Mouse (Mus musculus): Measurements from ENCODE around the gene Pard3. TPM values are rescaled to one million over a fixed set of nuclear protein-coding genes. Genes with fewer than 3 reads are reported as not detected.
A peak's percentile ranks its signal among the peaks of the same experiment; 100 is the strongest.

Gene Pard3
- polyA plus RNA-seq, 1 experiment from 2014 or later = 16.4 TPM

DNA sequence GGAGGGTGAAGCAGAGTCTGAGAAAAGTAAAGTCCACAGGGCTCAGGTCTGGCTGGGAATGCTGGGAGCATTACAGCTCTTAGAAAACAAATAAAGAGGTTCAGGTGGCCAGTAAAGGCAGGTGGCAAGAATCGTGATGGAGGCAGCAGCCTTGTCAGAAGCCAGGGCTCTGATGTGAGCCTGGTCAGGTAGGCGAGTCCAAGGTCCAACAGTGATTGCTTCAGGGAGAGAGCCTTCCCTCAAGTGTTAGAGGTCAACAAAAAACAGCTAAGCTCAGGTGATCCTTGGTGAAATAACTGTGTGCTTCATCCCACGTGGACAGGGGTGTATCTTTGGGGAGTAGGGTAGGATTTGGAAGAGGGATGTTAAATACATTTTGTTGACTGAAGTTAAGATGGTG, 397.5 kb downstream of the Pard3 start:
- no peaks in the 10 kb centered on the region for H3K9me3 ChIP-seq (ENCODE audit: control insufficient read depth, low read length)
- WGBS = 90% methylated on average over 3 of the region's 3 CpGs
- no peak for ATAC-seq

DNA sequence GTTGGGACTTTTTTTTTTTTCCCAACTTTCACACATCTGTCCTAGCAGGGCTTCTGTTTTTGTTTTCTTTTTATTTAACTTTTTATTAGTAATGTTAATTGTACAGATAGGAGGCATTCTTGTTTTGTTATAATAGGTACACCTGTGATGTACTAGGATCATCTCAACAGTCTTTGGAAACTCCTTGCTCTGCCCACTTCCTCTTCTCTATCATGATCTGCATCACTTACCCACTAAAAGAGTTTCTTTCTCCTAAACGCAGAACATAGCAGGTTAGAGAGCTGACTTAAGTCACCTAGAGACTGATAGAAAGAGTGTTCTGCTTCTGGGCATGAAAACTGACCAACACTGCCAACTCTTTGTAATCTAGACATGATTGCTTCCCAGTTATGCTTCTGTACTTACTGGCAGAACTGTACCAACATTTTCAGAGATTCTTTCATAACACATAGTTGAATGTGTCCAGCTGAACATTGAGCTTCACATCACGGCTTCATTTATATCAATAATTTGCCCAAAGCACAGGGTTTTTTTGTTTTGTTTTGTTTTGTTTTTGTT, 398.8 kb downstream of the Pard3 start:
- no peak overlapping the region for H3K4me3 ChIP-seq (replicated peaks; ENCODE audit: low read length)
- peaks cover 5% of the 10 kb centered on the region; the same call in 1 of the 2 replicates for H3K4me1 ChIP-seq (replicated peaks; ENCODE audit: control insufficient read depth, insufficient read depth, low read length)
- H3K27me3 ChIP-seq (replicated peaks; ENCODE audit: control insufficient read depth, insufficient read depth, low read length) = no peaks in the 10 kb centered on the region
- H3K27ac ChIP-seq (ENCODE audit: low read length) = no peak overlapping the region
- H3K9ac ChIP-seq (replicated peaks; ENCODE audit: low read depth, low read length) = no peak overlapping the region
- 85% methylated on average over 2 of the region's 2 CpGs for WGBS
- no peak for ATAC-seq
- no peaks in the 10 kb centered on the region for H3K36me3 ChIP-seq (ENCODE audit: control insufficient read depth, insufficient read depth)
- no peaks in the 10 kb centered on the region for H3K9me3 ChIP-seq (ENCODE audit: control insufficient read depth, low read length)
- no peak overlapping the region for H3K4me2 ChIP-seq (ENCODE audit: low read length)

More for the DNA sequence above, 397.5 kb downstream of the Pard3 start:
- Histone ChIP-seq H3K9ac (replicated peaks; ENCODE audit: low read depth, low read length) (no peak overlapping the region), H3K4me2 (ENCODE audit: low read length) (no peak overlapping the region), H3K27me3 (replicated peaks; ENCODE audit: control insufficient read depth, insufficient read depth, low read length) (no peaks in the 10 kb centered on the region), H3K36me3 (ENCODE audit: control insufficient read depth, insufficient read depth) (no peaks in the 10 kb centered on the region), H3K4me3 (replicated peaks; ENCODE audit: low read length) (no peak overlapping the region), H3K27ac (ENCODE audit: low read length) (no peak overlapping the region), H3K4me1 (replicated peaks; ENCODE audit: control insufficient read depth, insufficient read depth, low read length) (peaks cover 5% of the 10 kb centered on the region; the same call in 1 of the 2 replicates)

DNA sequence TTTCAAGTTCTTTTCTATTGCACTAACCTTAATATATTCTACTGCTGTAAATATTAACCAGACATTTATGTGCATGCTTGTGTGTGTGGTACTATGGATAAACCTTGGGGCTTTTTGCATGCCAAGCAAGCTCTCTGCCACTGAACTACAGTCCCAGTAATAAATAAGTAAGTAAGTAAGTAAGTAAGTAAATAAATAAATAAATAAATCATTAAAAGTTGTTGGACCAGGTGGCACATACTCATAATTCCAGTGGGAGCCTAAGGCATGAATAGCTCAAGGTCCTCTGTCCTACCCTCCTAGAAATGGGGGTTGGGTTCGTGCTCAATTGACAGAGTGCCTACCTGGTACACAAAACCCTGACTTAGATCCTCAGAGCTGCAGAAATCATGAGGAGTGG, 400.6 kb downstream of the Pard3 start:
- Histone ChIP-seq H3K9me3 (ENCODE audit: control insufficient read depth, low read length) (no peaks in the 10 kb centered on the region), H3K4me3 (replicated peaks; ENCODE audit: low read length) (no peak overlapping the region), H3K27ac (ENCODE audit: low read length) (no peak overlapping the region), H3K9ac (replicated peaks; ENCODE audit: low read depth, low read length) (no peak overlapping the region), H3K4me1 (replicated peaks; ENCODE audit: control insufficient read depth, insufficient read depth, low read length) (peaks cover 5% of the 10 kb centered on the region; the same call in 1 of the 2 replicates), H3K36me3 (ENCODE audit: control insufficient read depth, insufficient read depth) (no peaks in the 10 kb centered on the region), H3K27me3 (replicated peaks; ENCODE audit: control insufficient read depth, insufficient read depth, low read length) (no peaks in the 10 kb centered on the region), H3K4me2 (ENCODE audit: low read length) (no peak overlapping the region)
- WGBS = 88% methylated on average over 1 of the region's 1 CpGs
- ATAC-seq = no peak

DNA sequence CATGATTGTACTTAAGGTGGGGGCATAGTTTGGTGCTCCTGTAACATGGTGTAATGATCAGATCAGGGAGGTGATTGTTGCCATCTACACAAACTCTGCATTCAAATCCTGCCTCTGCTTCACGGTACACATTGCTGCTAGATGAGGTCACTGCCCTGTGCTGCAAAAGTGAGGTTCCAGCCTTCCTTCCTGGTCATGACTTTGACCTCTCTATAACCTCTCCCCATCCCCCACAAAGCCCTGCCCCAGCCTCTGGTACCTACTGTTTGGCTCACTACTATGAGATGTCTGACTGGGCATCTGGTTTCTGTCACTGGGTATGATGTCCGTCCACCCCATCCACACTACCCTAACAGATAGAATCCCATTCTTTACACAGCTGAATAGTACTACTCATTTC, 408.5 kb downstream of the Pard3 start:
- H3K27ac ChIP-seq (ENCODE audit: low read length) = no peak overlapping the region
- no peak overlapping the region for H3K4me2 ChIP-seq (ENCODE audit: low read length)
- WGBS = 85% methylated on average over 2 of the region's 2 CpGs
- H3K9ac ChIP-seq (replicated peaks; ENCODE audit: low read depth, low read length) = no peak overlapping the region
- H3K4me3 ChIP-seq (replicated peaks; ENCODE audit: low read length) = no peak overlapping the region
- H3K9me3 ChIP-seq (ENCODE audit: control insufficient read depth, low read length) = no peaks in the 10 kb centered on the region
- no peaks in the 10 kb centered on the region for H3K36me3 ChIP-seq (ENCODE audit: control insufficient read depth, insufficient read depth)
- H3K27me3 ChIP-seq (replicated peaks; ENCODE audit: control insufficient read depth, insufficient read depth, low read length) = no peaks in the 10 kb centered on the region
- 0 out of 2 replicates have a peak, but pooled peaks cover 2% of the 10 kb centered on the region for H3K4me1 ChIP-seq (replicated peaks; ENCODE audit: control insufficient read depth, insufficient read depth, low read length)
- ATAC-seq = no peak

DNA sequence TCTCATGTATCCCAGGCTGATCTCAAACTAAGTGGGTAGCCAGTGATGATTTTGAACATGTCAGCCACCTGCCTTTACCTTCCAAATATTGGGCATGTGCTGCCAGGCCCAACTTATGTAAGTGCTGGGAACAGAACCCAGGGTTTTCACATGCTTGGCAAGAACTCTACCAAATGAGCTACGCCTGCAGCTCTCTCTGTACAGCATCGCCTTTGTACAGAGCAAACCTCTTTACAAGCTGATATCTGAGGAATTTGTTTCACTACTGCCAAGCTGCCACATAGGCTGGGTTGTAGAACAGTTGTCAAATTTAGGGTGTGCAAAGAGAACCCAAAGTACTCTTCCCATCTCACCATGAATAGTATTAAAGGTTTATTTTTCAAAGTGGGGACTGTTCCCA, 416.3 kb downstream of the Pard3 start:
- H3K4me1 ChIP-seq (replicated peaks; ENCODE audit: control insufficient read depth, insufficient read depth, low read length) = 0 out of 2 replicates have a peak, but pooled peaks cover 2% of the 10 kb centered on the region
- no peak overlapping the region for H3K27ac ChIP-seq (ENCODE audit: low read length)
- no peaks in the 10 kb centered on the region for H3K36me3 ChIP-seq (ENCODE audit: control insufficient read depth, insufficient read depth)
- 87% methylated on average over 2 of the region's 2 CpGs for WGBS
- no peaks in the 10 kb centered on the region for H3K27me3 ChIP-seq (replicated peaks; ENCODE audit: control insufficient read depth, insufficient read depth, low read length)
- ATAC-seq = no peak
- H3K4me3 ChIP-seq (replicated peaks; ENCODE audit: low read length) = no peak overlapping the region
- H3K9me3 ChIP-seq (ENCODE audit: control insufficient read depth, low read length) = no peaks in the 10 kb centered on the region
- no peak overlapping the region for H3K9ac ChIP-seq (replicated peaks; ENCODE audit: low read depth, low read length)
- H3K4me2 ChIP-seq (ENCODE audit: low read length) = no peak overlapping the region

DNA sequence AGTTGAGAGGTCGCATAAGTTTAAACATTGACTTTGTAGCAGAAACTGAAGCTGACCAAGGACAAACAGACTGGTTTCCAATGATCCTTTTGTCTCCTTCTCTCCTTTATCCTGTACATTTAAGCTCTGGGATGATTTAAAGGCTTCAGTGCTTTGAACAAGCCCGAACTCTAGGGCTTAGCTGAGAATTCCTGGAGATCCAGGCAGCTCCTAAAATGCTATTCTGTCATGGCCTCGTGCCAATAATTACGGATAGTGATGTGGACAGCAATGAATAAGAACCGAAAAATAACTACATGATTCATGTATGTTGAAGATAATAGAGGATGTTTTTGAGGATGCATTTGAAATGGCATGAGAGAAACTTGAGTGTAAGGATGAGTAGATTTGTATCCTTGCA, 421.9 kb downstream of the Pard3 start:
- no peaks in the 10 kb centered on the region for H3K9me3 ChIP-seq (ENCODE audit: control insufficient read depth, low read length)
- H3K4me1 ChIP-seq (replicated peaks; ENCODE audit: control insufficient read depth, insufficient read depth, low read length) = no peaks in the 10 kb centered on the region
- no peak for ATAC-seq
- H3K27ac ChIP-seq (ENCODE audit: low read length) = no peak overlapping the region
- H3K36me3 ChIP-seq (ENCODE audit: control insufficient read depth, insufficient read depth) = no peaks in the 10 kb centered on the region
- no peak overlapping the region for H3K4me2 ChIP-seq (ENCODE audit: low read length)
- no peaks in the 10 kb centered on the region for H3K27me3 ChIP-seq (replicated peaks; ENCODE audit: control insufficient read depth, insufficient read depth, low read length)
- H3K4me3 ChIP-seq (replicated peaks; ENCODE audit: low read length) = no peak overlapping the region
- 78% methylated on average over 5 of the region's 5 CpGs for WGBS
- no peak overlapping the region for H3K9ac ChIP-seq (replicated peaks; ENCODE audit: low read depth, low read length)

DNA sequence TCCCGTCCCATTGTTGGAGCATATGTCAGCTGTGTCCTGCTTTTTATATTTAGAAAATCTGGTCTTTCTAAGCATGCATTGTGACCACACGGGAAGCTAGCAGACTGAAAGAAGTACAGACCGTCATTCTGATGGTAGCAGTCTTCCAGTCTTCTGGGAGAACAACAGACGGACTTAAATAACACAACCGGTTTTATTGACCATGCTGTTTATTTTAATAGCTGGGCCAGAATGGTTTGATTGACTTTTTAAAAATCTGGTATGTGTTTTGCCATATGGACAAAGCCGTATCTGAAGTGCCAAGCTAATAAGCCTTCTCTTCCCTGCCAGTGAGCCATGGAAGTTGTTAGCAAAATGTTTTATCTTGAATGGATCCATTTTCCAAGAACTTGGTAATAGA, 428.3 kb downstream of the Pard3 start:
- Histone ChIP-seq H3K9me3 (ENCODE audit: control insufficient read depth, low read length) (no peaks in the 10 kb centered on the region), H3K27ac (ENCODE audit: low read length) (peak overlapping the region; percentile 75), H3K9ac (replicated peaks; ENCODE audit: low read depth, low read length) (no peak overlapping the region), H3K4me2 (ENCODE audit: low read length) (no peak overlapping the region), H3K27me3 (replicated peaks; ENCODE audit: control insufficient read depth, insufficient read depth, low read length) (no peaks in the 10 kb centered on the region), H3K4me3 (replicated peaks; ENCODE audit: low read length) (no peak overlapping the region), H3K4me1 (replicated peaks; ENCODE audit: control insufficient read depth, insufficient read depth, low read length) (peaks cover 6% of the 10 kb centered on the region), H3K36me3 (ENCODE audit: control insufficient read depth, insufficient read depth) (no peaks in the 10 kb centered on the region)
- ATAC-seq = peak; percentile 29; the same call in 1 of the 2 replicates
- WGBS = 43% methylated on average over 6 of the region's 6 CpGs

DNA sequence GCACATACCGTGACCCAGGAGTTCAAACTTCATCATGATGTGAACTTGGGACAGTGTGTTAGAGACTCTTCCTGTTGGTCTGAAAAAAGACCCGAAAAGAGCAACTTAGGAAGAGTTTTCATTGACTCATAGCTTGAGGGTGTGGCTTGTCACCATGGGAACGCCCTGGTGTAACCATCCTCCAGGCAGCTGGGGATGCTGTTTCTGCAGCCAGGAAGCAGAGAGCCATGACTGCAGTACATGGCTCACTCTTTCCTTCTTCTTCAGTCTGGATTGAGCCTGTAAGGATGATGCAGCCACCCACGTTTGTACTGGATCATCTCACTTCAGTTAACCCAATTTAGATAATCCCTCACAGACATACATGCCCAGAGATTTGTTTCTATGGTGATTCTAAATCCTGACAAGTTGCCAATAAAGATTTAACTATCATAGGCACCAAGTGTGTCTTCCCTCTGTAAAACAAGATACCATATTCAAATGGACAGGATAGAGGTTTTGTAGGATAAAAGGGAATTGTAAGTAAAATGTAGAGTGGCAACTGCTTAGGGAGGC, 431.6 kb downstream of the Pard3 start:
- WGBS = 58% methylated on average over 4 of the region's 4 CpGs
- no peak overlapping the region for H3K27ac ChIP-seq (ENCODE audit: low read length)
- no peak for ATAC-seq

DNA sequence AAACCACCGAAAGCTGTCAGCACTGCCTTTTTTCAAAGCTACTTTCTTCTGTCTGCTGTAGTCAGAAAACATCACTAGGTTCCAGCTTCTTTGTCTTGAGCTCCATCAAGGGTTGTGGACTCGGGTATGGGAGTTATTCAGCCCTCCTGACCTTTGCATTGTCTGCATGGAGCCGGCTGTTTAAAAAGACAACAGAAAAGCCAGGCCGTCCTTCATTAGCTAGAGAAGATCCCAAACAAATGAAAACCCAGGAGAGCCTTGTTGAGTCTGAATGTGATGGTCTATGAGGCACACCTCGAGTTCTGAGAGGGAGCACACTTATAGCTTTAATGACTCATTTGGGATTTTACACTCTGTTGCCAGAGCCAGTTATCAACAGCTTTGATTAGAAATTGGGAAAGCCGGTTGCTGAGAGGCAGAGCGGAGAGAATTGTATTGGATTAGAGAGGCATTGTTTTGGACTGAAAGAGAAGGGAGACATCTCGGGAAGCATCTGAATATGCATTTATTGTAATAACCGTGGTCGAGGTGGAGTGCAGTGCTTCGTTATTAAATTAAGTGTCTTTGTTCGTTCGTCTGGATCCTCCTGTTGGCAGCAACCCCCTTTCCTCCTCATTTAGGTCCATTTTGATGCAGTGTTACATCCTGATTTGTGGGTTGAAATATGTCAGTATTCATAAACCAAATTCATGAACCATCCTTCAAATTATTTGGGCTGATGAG, 435.5 kb downstream of the Pard3 start:
- WGBS = 15% methylated on average over 13 of the region's 13 CpGs
- Histone ChIP-seq H3K9ac (replicated peaks; ENCODE audit: low read depth, low read length) (no peak overlapping the region; the same call in 1 of the 2 replicates), H3K4me2 (ENCODE audit: low read length) (peak overlapping the region; percentile 28; the same call in 1 of the 2 replicates), H3K4me1 (replicated peaks; ENCODE audit: control insufficient read depth, insufficient read depth, low read length) (peaks cover 32% of the 10 kb centered on the region), H3K36me3 (ENCODE audit: control insufficient read depth, insufficient read depth) (no peaks in the 10 kb centered on the region), H3K4me3 (replicated peaks; ENCODE audit: low read length) (no peak overlapping the region), H3K27me3 (replicated peaks; ENCODE audit: control insufficient read depth, insufficient read depth, low read length) (no peaks in the 10 kb centered on the region), H3K9me3 (ENCODE audit: control insufficient read depth, low read length) (no peaks in the 10 kb centered on the region), H3K27ac (ENCODE audit: low read length) (peak overlapping the region; percentile 60)
- peak; percentile 62 for ATAC-seq

More for the DNA sequence above, 431.6 kb downstream of the Pard3 start:
- Histone ChIP-seq H3K36me3 (ENCODE audit: control insufficient read depth, insufficient read depth) (no peaks in the 10 kb centered on the region), H3K4me2 (ENCODE audit: low read length) (no peak overlapping the region), H3K4me1 (replicated peaks; ENCODE audit: control insufficient read depth, insufficient read depth, low read length) (peaks cover 24% of the 10 kb centered on the region), H3K4me3 (replicated peaks; ENCODE audit: low read length) (no peak overlapping the region), H3K9me3 (ENCODE audit: control insufficient read depth, low read length) (no peaks in the 10 kb centered on the region), H3K9ac (replicated peaks; ENCODE audit: low read depth, low read length) (no peak overlapping the region), H3K27me3 (replicated peaks; ENCODE audit: control insufficient read depth, insufficient read depth, low read length) (no peaks in the 10 kb centered on the region)
